Mouse (Mus musculus): ENCODE measurements around the gene Mfsd13b. TPM values are rescaled to one million over a fixed set of nuclear protein-coding genes. Genes with fewer than 3 reads are reported as not detected.

The Mfsd13b gene
- polyA plus RNA-seq, 1 experiment from 2014 or later = 0.20 TPM

- peak; percentile 72 for DNase-seq (ENCODE audit: low spot score)
- Histone ChIP-seq H3K4me3 (peak overlapping the region; percentile 73), H3K9me3 (replicated peaks) (no peaks in the 10 kb centered on the region), H3K27me3 (ENCODE audit: low read depth, poor library complexity, severe bottlenecking) (peaks cover 9% of the 10 kb centered on the region), H3K36me3 (peaks cover 9% of the 10 kb centered on the region), H3K4me1 (peaks cover 34% of the 10 kb centered on the region), H3K27ac (peak overlapping the region; percentile 97)
- 1% methylated on average over 24 of the region's 24 CpGs for WGBS
Observed at GRCm38 (mm10) chr7:121035161-121035721, 52.9 kb downstream of the Mfsd13b start.

- H3K9me3 ChIP-seq (replicated peaks) = no peaks in the 10 kb centered on the region
- no peaks in the 10 kb centered on the region for H3K27me3 ChIP-seq (ENCODE audit: low read depth, poor library complexity, severe bottlenecking)
- peaks cover 22% of the 10 kb centered on the region for H3K36me3 ChIP-seq
- DNase-seq (ENCODE audit: low spot score) = no peak
- peaks cover 30% of the 10 kb centered on the region for H3K4me1 ChIP-seq
- H3K4me3 ChIP-seq = no peak overlapping the region
- WGBS = 94% methylated on average over 4 of the region's 4 CpGs
- no peak overlapping the region for H3K27ac ChIP-seq
Observed at GRCm38 (mm10) chr7:121040595-121040994, 58.3 kb downstream of the Mfsd13b start.

- no peak for DNase-seq (ENCODE audit: low spot score)
- 93% methylated on average over 1 of the region's 1 CpGs for WGBS
Observed at GRCm38 (mm10) chr7:121041989-121042388, 59.7 kb downstream of the Mfsd13b start.

GRCm38 (mm10) chr7:121043004-121043403 lies 60.7 kb downstream of the Mfsd13b start:
- Histone ChIP-seq H3K36me3 (peaks cover 16% of the 10 kb centered on the region), H3K4me3 (no peak overlapping the region), H3K9me3 (replicated peaks) (no peaks in the 10 kb centered on the region), H3K27ac (no peak overlapping the region), H3K4me1 (peaks cover 9% of the 10 kb centered on the region), H3K27me3 (ENCODE audit: low read depth, poor library complexity, severe bottlenecking) (no peaks in the 10 kb centered on the region)
- no peak for DNase-seq (ENCODE audit: low spot score)
- WGBS = 94% methylated on average over 3 of the region's 3 CpGs

More at GRCm38 (mm10) chr7:121041989-121042388, 59.7 kb downstream of the Mfsd13b start:
- H3K4me1 ChIP-seq = peaks cover 18% of the 10 kb centered on the region
- H3K9me3 ChIP-seq (replicated peaks) = no peaks in the 10 kb centered on the region
- no peak overlapping the region for H3K27ac ChIP-seq
- H3K4me3 ChIP-seq = no peak overlapping the region
- H3K36me3 ChIP-seq = peaks cover 13% of the 10 kb centered on the region
- no peaks in the 10 kb centered on the region for H3K27me3 ChIP-seq (ENCODE audit: low read depth, poor library complexity, severe bottlenecking)

- 91% methylated on average over 1 of the region's 1 CpGs for WGBS
- Histone ChIP-seq H3K27me3 (ENCODE audit: low read depth, poor library complexity, severe bottlenecking) (no peaks in the 10 kb centered on the region), H3K4me1 (peaks cover 8% of the 10 kb centered on the region; the same call in 1 of the 2 replicates), H3K36me3 (peaks cover 22% of the 10 kb centered on the region), H3K27ac (no peak overlapping the region), H3K9me3 (replicated peaks) (no peaks in the 10 kb centered on the region), H3K4me3 (no peak overlapping the region)
- DNase-seq (ENCODE audit: low spot score) = no peak
Observed at GRCm38 (mm10) chr7:121043510-121043909, 61.2 kb downstream of the Mfsd13b start.

GRCm38 (mm10) chr7:121044251-121044650 lies 61.9 kb downstream of the Mfsd13b start:
- Histone ChIP-seq H3K36me3 (peaks cover 29% of the 10 kb centered on the region), H3K27ac (no peak overlapping the region), H3K27me3 (ENCODE audit: low read depth, poor library complexity, severe bottlenecking) (no peaks in the 10 kb centered on the region), H3K4me1 (peaks cover 8% of the 10 kb centered on the region; the same call in 1 of the 2 replicates), H3K9me3 (replicated peaks) (no peaks in the 10 kb centered on the region), H3K4me3 (no peak overlapping the region)
- DNase-seq (ENCODE audit: low spot score) = no peak
- 94% methylated on average over 1 of the region's 1 CpGs for WGBS

- no peaks in the 10 kb centered on the region for H3K4me1 ChIP-seq
- no peak overlapping the region for H3K4me3 ChIP-seq
- DNase-seq (ENCODE audit: low spot score) = no peak
- H3K9me3 ChIP-seq (replicated peaks) = no peaks in the 10 kb centered on the region
- 91% methylated on average over 6 of the region's 6 CpGs for WGBS
- no peaks in the 10 kb centered on the region for H3K27me3 ChIP-seq (ENCODE audit: low read depth, poor library complexity, severe bottlenecking)
- peaks cover 45% of the 10 kb centered on the region for H3K36me3 ChIP-seq
- no peak overlapping the region for H3K27ac ChIP-seq
Observed at GRCm38 (mm10) chr7:121045671-121046453, 63.6 kb downstream of the Mfsd13b start.

GRCm38 (mm10) chr7:121047624-121048023 lies 65.3 kb downstream of the Mfsd13b start:
- H3K4me3 ChIP-seq = no peak overlapping the region
- DNase-seq (ENCODE audit: low spot score) = no peak
- no peaks in the 10 kb centered on the region for H3K4me1 ChIP-seq
- H3K27ac ChIP-seq = no peak overlapping the region
- H3K9me3 ChIP-seq (replicated peaks) = no peaks in the 10 kb centered on the region
- H3K36me3 ChIP-seq = peaks cover 63% of the 10 kb centered on the region
- H3K27me3 ChIP-seq (ENCODE audit: low read depth, poor library complexity, severe bottlenecking) = no peaks in the 10 kb centered on the region
- WGBS = 97% methylated on average over 2 of the region's 2 CpGs

GRCm38 (mm10) chr7:121053071-121053470 lies 70.8 kb downstream of the Mfsd13b start:
- no peak for DNase-seq (ENCODE audit: low spot score)
- Histone ChIP-seq H3K36me3 (peaks cover 100% of the 10 kb centered on the region), H3K9me3 (replicated peaks) (no peaks in the 10 kb centered on the region), H3K4me3 (no peak overlapping the region), H3K27ac (no peak overlapping the region), H3K4me1 (no peaks in the 10 kb centered on the region), H3K27me3 (ENCODE audit: low read depth, poor library complexity, severe bottlenecking) (no peaks in the 10 kb centered on the region)
- WGBS = 94% methylated on average over 4 of the region's 4 CpGs

- H3K27ac ChIP-seq = no peak overlapping the region
- peaks cover 85% of the 10 kb centered on the region for H3K36me3 ChIP-seq
- H3K27me3 ChIP-seq (ENCODE audit: low read depth, poor library complexity, severe bottlenecking) = no peaks in the 10 kb centered on the region
- no peak overlapping the region for H3K4me3 ChIP-seq
- H3K4me1 ChIP-seq = no peaks in the 10 kb centered on the region
- WGBS = 76% methylated on average over 6 of the region's 6 CpGs
- DNase-seq (ENCODE audit: low spot score) = no peak
- H3K9me3 ChIP-seq (replicated peaks) = no peaks in the 10 kb centered on the region
Observed at GRCm38 (mm10) chr7:121059477-121060218, 77.3 kb downstream of the Mfsd13b start.

GRCm38 (mm10) chr7:121064309-121064708 lies 82.0 kb downstream of the Mfsd13b start:
- H3K36me3 ChIP-seq = peaks cover 78% of the 10 kb centered on the region
- no peak overlapping the region for H3K27ac ChIP-seq
- no peak overlapping the region for H3K4me3 ChIP-seq
- DNase-seq (ENCODE audit: low spot score) = no peak
- H3K27me3 ChIP-seq (ENCODE audit: low read depth, poor library complexity, severe bottlenecking) = no peaks in the 10 kb centered on the region
- H3K9me3 ChIP-seq (replicated peaks) = no peaks in the 10 kb centered on the region
- no peaks in the 10 kb centered on the region for H3K4me1 ChIP-seq
- 74% methylated on average over 4 of the region's 4 CpGs for WGBS

Data from limb, embryonic 10.5 days (tissue).